Mouse (Mus musculus) megakaryocyte-erythroid progenitor cell, adult 5-6 weeks (primary cell): Measurements from ENCODE around the gene Cox7a2l. TPM values are rescaled to one million over a fixed set of nuclear protein-coding genes. Genes with fewer than 3 reads are reported as not detected.

ENCODE experiments used
- ATAC-seq: replicated peaks from 2 replicates; pipeline ENCODE4 v1.8.0; 2016; ENCODE audit warnings: mild to moderate bottlenecking, inconsistent platforms; ENCODE audit not compliant: severe bottlenecking, poor library complexity, low FRiP score, low TSS enrichment
- total RNA-seq, 2 experiments: library from RNA; stranded (forward) in 1 of 2; stranded (reverse) in 1 of 2; fragments of 200-1000, 215-1000 nt in 1 of 2; fragments of >200 nt in 1 of 2; fragmentation: Nextera tagmentation in 1 of 2; gene quantifications; 2 replicates each; pipeline ENCODE4 v1.2.3; 2014 to 2017

The Cox7a2l gene
- total RNA-seq, 2 experiments from 2014 or later = 161 to 239 TPM

GRCm38 (mm10) chr17:83527651-83528381 is 10.7 kb upstream of the Cox7a2l start:
- peak; percentile 45 for ATAC-seq

- ATAC-seq = peak; percentile 87
Observed at GRCm38 (mm10) chr17:83526624-83527532, 9.7 kb upstream of the Cox7a2l start.

GRCm38 (mm10) chr17:83526091-83526561 is 9.0 kb upstream of the Cox7a2l start:
- no peak for ATAC-seq

GRCm38 (mm10) chr17:83525596-83525995 is 8.5 kb upstream of the Cox7a2l start:
- no peak for ATAC-seq

- ATAC-seq = no peak
Observed at GRCm38 (mm10) chr17:83524753-83525152, 7.6 kb upstream of the Cox7a2l start.

- ATAC-seq = no peak
Observed at GRCm38 (mm10) chr17:83522590-83523379, 5.7 kb upstream of the Cox7a2l start.

- ATAC-seq = no peak
Observed at GRCm38 (mm10) chr17:83521881-83522280, 4.8 kb upstream of the Cox7a2l start.

- peak; percentile 98 for ATAC-seq
Observed at GRCm38 (mm10) chr17:83514213-83514701, 2.9 kb downstream of the Cox7a2l start.

- peak; percentile 53 for ATAC-seq
Observed at GRCm38 (mm10) chr17:83513655-83514212, 3.4 kb downstream of the Cox7a2l start.

- ATAC-seq = no peak
Observed at GRCm38 (mm10) chr17:83512130-83512529, 5.0 kb downstream of the Cox7a2l start.

- ATAC-seq = no peak
Observed at GRCm38 (mm10) chr17:83503693-83504092, 13.4 kb downstream of the Cox7a2l start.

- ATAC-seq = no peak
Observed at GRCm38 (mm10) chr17:83499692-83500091, 17.4 kb downstream of the Cox7a2l start.

- no peak for ATAC-seq
Observed at GRCm38 (mm10) chr17:83498889-83499288, 18.2 kb downstream of the Cox7a2l start.

- ATAC-seq = no peak
Observed at GRCm38 (mm10) chr17:83487762-83488161, 29.4 kb downstream of the Cox7a2l start.

- no peak for ATAC-seq
Observed at GRCm38 (mm10) chr17:83483784-83484183, 33.3 kb downstream of the Cox7a2l start.

- ATAC-seq = no peak
Observed at GRCm38 (mm10) chr17:83482817-83483536, 34.2 kb downstream of the Cox7a2l start.

- ATAC-seq = no peak
Observed at GRCm38 (mm10) chr17:83481551-83481950, 35.6 kb downstream of the Cox7a2l start.

- no peak for ATAC-seq
Observed at GRCm38 (mm10) chr17:83477089-83477488, 40.0 kb downstream of the Cox7a2l start.

GRCm38 (mm10) chr17:83469586-83469985 is 47.5 kb downstream of the Cox7a2l start:
- no peak for ATAC-seq
